Mouse (Mus musculus) retina, postnatal 7 days (tissue): ENCODE measurements around the gene Lmf1.

Source experiments
- DNase-seq: peaks from one replicate; pipeline ENCODE4 v3.0.0-alpha.2; 2012; ENCODE audit warnings: low read depth, low spot score

Gene Lmf1

DNA sequence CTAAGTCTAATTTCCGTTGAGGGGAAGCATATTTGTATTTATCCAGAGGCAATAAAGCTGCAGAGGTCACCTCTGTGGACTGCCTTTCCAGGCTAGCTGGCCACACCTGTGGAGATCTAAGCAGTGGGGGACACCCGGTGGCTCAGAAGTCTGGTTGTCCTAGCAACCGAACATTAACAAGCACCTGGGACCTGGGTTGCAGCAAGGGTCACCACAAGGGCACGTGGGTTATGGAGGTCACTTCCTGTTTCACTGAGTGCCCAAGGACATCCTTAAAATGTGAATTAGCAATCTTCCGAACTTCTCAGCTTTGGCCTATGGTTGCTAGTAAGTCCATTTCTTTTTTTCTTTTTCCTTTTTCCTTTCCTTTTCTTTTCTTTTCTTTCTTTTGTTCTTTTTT, 25.3 kb downstream of the Lmf1 start:
- DNase-seq, result no peak

DNA sequence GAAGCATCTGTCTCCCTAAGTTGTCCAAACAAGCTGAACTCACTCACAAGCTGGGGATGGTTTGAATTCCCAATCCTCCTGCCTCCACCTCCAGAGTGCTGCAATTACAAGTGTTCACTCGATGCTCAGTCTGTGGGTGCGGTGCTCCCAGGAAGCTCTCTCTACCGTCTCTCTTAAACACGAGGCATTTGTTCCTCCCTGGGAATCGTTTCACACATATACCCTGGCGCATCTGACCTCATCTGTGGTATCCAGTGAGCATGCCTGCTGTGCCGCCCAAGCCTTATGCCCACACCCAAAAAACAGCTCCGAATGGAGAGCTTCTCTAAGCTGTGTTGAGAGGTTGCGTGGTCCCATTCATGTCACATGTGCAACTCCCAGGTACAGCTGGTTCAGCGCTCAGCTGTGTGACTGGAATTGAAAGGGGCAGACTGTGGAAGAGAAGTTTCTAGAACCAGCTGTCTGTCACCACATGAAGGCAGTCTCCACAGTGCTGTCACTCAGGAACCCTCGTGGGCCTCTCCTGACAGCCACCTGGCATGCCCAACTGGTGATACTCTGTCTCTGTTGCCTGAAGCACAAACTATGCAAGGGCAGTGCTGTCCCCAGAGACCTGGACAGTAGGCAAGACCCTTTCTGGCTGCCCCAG, 29.4 kb downstream of the Lmf1 start:
- DNase-seq, result no peak

- no peak for DNase-seq
Observed at GRCm38 (mm10) chr17:25608821-25609505, 30.1 kb downstream of the Lmf1 start.

GRCm38 (mm10) chr17:25609506-25609828, 30.6 kb downstream of the Lmf1 start:
- no peak for DNase-seq

DNA sequence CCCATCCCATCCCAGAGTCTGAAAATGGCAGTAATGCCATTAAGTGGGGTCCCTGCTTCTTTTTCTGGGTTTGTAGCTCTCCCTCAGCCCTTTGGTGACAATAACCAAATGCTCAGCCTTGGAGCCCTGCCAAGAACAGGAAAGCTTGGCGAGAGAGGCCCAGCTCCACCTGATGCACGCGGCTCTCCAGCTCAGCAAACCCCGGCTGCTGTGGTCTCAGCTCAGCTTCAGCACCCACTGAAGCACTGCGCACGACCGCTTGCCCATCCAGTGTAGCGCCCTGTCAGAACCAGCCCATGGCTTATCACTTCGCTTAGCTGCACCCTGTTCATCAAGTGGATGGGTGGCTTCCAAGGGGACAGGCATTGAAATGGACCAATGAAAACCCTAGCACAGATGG, 31.3 kb downstream of the Lmf1 start:
- DNase-seq, result peak; percentile 28

GRCm38 (mm10) chr17:25612537-25612936, 33.7 kb downstream of the Lmf1 start:
- DNase-seq, result no peak

DNA sequence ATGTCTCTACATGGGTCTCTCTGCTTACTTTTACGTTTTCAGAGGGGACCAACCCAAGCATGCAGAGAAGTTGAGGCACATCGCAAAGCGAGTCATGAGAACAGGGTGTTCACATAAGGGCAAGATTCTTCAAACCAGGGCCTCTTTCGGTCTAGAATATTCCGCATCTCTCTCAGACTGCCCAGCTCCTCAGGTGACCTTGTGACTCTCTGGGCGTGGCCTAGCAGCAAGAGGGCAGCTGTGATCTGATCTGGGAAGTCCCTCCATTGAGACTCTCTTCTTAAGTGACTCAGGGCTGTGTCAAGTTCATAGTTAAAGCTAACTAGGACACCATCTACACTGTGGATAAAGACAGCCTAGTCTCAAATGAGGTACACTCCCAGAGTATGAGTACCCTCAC, 34.4 kb downstream of the Lmf1 start:
- DNase-seq, result no peak

DNA sequence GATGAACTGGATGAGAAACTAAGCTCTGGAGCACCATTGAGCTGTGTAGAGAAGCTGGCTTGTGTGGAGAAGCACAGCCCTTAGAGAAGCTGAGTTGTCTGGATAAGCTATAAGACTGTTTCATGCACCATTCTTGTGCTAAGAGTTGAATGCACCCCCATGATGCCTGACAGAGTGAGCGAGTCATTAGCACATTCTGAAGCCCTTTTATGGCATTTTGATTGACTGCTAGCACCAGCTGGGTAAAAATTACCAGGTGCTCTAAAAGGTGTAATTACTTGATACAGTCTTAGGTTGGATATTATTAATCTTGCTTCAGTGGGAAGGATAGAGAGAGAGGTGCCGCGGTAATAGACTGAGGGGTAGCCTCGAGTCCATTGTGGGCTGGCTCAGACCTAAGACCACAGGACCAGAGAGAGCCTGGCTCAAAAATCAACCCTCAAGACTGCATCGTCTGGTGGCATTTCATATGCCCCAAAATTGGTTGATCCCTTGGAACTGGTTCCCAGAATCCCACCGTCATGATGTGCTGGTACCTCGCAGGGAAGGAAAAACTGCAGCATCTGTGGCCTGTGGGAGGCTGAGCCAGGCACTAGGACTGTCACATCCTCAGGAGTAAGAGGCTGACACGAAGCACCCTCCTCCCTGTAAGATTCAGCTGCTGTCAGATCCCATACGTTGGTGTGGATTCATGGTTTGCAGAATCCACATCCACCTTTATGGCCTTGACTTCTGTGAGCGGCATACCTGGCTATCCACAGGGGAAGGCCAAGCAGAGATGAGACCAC, 36.0 kb downstream of the Lmf1 start:
- no peak for DNase-seq

DNA sequence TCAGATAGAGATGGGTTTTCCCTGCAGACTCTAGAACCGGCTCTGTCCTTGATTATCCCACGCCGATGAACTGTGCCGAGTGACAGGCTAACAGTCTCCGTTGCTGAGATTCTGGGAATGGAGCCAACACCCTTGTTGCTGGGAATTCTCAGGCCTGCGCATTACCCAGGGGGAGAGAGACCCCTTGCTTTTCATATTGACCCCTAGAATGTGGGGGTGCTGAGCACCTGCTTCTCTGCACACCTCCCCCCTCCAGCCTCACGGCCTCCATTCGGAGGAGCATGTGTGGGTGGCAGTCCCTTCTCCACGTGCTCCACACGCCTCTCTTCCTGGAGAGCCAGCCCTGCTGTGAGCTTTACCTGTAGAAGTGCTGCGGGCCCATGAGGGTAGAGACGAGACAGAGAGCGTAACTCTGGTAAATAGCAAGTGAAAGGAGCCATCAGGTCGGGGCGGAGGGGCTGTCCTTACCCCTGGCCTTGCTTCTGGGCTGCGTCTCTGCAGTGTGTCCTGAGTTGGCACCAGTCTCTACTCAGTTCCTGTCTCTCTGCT, 39.7 kb downstream of the Lmf1 start:
- DNase-seq, result peak; percentile 29

- DNase-seq, result no peak
Observed at GRCm38 (mm10) chr17:25623441-25623840, 44.6 kb downstream of the Lmf1 start.

- no peak for DNase-seq
Observed at GRCm38 (mm10) chr17:25623935-25624334, 45.0 kb downstream of the Lmf1 start.

- DNase-seq, result no peak
Observed at GRCm38 (mm10) chr17:25624446-25625119, 45.7 kb downstream of the Lmf1 start.

DNA sequence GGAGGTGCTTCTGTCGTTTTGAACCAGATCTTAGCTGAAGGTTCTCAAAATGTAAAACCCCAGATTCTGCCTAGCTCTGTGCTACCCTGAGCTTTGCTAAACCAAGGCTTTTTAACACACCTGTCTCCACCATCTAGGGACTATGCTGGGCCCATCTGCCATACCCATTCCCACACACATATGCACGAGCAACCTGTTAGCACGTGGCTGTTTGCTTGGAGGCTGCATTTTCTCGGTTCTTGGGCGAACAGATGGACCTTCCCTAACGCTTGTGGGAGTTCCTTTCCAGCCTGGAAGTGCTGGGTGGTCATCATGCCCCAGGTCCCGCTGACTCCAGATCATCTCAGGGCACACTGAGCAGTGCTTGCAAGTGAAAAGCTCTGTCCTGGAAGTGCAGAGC, 46.4 kb downstream of the Lmf1 start:
- no peak for DNase-seq

DNA sequence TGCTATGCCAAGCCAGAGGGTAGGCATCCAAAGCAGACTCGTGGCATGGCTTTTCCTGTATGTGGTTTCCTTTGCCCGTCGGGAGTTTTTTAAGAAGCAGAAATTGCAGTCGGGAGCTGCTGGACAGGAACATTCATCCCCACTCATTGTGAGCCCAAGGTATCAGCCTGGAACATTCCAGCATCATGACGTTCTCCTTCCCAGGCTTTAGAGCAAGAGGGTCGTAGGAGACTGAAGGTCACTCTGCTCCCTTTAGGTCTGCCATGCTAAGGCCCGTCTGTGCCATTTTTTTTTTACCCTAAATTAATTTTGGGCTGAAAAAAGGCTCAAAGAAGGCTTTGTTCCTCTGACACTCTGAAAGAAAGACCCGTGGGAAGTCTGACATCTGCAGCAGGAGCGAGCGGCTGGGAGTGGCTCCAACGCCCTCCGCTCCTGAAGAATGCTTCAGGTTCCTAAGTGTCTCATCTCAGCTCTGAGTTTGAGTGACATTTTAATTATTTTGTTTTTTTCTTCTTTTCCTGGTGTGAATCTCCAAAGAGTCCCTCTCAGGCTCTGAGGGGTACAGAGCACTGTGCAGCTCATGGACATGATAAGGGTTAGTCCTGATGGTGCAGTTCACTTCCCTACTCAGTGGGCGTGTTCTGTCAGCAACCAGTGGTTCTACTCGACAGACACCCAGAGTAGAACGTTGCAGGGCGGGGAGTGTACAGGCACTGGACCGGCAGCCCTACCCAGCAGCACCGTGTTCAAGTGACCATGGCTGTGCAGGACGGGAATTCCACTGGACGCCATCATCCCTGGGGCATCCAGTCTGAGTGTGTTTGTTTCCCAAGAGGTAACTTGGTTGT, 47.5 kb downstream of the Lmf1 start:
- DNase-seq, result no peak

GRCm38 (mm10) chr17:25630313-25630712, 51.4 kb downstream of the Lmf1 start:
- DNase-seq, result no peak

- no peak for DNase-seq
Observed at GRCm38 (mm10) chr17:25634070-25634469, 55.2 kb downstream of the Lmf1 start.

DNA sequence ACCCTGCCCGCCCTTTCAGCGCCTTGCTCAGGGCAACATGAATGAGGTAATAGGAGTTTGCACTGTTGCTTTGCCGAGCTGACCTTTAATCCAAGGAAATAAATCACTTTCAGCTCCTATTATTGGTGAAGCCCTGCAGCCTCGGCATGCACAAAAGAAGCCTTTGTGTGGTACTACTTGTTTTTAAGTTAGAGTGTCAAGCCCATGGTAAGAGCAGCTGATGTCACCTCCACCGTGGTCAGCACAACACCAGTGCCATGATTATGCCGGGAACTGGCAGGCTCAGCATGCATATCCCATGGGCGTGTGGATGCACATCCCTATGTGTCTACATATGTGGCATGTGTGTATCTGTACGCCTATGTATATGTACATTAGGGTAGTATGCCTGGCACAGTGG, 56.5 kb downstream of the Lmf1 start:
- no peak for DNase-seq

GRCm38 (mm10) chr17:25635806-25636205, 56.9 kb downstream of the Lmf1 start:
- DNase-seq, result no peak

DNA sequence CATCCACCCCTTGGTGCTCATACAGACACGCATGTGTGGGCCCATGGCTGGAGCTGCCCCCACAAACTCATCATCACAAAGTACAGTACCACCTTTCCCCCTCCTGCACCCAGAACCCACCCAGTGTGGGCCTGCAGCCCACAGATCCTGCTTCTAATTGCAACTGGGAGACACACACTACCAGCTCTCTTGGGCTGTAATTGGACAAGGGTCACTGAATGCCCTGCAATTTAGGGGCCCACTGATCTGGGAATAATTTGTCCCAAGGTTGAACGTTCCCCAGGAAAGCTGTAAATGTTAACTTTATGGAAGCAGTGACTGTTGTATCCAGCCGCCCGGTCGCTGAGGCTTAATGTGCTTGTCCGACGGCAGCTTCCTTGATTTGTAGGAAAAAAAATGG, 59.1 kb downstream of the Lmf1 start:
- no peak for DNase-seq

DNA sequence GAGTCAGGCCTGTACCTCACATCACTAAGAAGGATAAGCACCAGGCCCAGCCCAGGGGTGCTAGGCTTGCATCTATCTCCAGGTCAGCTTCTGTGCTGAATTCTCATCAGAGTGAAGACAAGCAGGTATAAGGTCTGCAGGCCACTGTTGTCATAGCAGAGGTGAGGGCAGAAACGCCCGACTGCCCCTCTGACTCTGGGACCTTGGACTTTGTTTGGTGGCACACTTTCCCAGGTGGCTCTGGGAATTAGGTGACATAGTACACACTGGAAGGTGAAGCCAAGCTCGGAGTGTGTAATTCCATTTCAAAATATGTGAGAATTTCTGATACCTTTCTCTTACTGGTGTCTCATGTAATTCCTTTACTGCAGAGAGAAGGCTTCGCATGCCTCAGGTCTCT, 59.6 kb downstream of the Lmf1 start:
- DNase-seq, result no peak

DNA sequence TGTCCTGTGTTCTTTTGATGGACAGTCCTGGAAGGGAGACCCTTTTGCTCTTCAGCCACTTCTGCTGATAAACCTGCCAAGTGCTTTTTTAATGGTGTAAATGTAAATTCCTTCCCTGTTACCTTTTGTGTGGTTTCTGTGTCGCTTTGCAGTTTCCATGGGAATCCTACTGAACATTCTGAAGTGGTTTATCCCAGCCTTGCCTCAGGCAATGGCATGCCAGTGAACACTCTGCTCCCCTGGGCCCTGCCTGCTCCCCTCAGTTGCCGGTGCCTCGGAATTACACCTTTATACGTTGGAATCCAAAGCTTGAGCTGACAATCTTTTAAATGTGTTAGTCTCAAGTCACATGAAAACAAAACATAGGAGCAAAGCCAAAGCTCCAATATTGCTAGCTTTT, 62.1 kb downstream of the Lmf1 start:
- DNase-seq, result no peak
